Mouse (Mus musculus) neutrophil, adult 59 days (primary cell): ENCODE measurements around the gene Tut1. TPM values are rescaled to one million over a fixed set of nuclear protein-coding genes. Genes with fewer than 3 reads are reported as not detected.

Experiments used
- total RNA-seq, 2 experiments: library from RNA; stranded (reverse); gene quantifications; 1 replicate in 1 of 2; 2 replicates in 1 of 2; pipeline ENCODE4 v1.2.4; 2023

Gene Tut1
- total RNA-seq = 1 to 10 TPM; 6.4 to 9.1 TPM

GRCm38 (mm10) chr19:8953135-8954039 lies at the start of gene Tut1:
Gene Tut1 (plus strand): TSS chr19:8953847.

GRCm38 (mm10) chr19:8920073-8920736 lies 33.4 kb upstream of the Tut1 start, which contains the start of gene B3gat3:
Gene B3gat3 (plus strand): TSS chr19:8920374.

GRCm38 (mm10) chr19:8929224-8930088 lies 24.2 kb upstream of the Tut1 start, which contains the start of the genes Rom1 and Eml3:
Gene Rom1 (minus strand): TSS chr19:8929356.
Gene Eml3 (plus strand): TSS chr19:8929552.

GRCm38 (mm10) chr19:8941515-8942217 lies 12.0 kb upstream of the Tut1 start, which contains the start of gene Mta2:
Gene Mta2 (plus strand): TSS chr19:8941875.

GRCm38 (mm10) chr19:8966590-8967372 lies 13.1 kb downstream of the Tut1 start, which contains the start of gene Eef1g:
Gene Eef1g (plus strand): TSS chr19:8967041.

GRCm38 (mm10) chr19:8989066-8989566 lies 35.5 kb downstream of the Tut1 start, which contains the start of gene Ahnak:
Gene Ahnak (plus strand): TSS chr19:8989284.

Other genes starting within 250 kb of the Tut1 start
- 100 to 1,000 TPM; 121 to 124 TPM for gene Slc3a2, start 230.5 kb upstream of the Tut1 start, total RNA-seq
- 10 to 100 TPM; 20.6 to 29.3 TPM for gene Wdr74, start 218.0 kb upstream of the Tut1 start, total RNA-seq
- gene 1700092M07Rik, start 213.1 kb upstream of the Tut1 start, total RNA-seq = 1 to 10 TPM in 1 of 2 experiments, not detected in 1; 2.8 TPM
- 100 to 1,000 TPM; 125 to 152 TPM for gene Stx5a, start 212.4 kb upstream of the Tut1 start, total RNA-seq
- gene Nxf1, start 196.8 kb upstream of the Tut1 start, total RNA-seq = 100 to 1,000 TPM; 133 to 147 TPM
- 10 to 100 TPM; 20.5 to 24.1 TPM for gene Tmem223, start 182.9 kb upstream of the Tut1 start, total RNA-seq
- gene Tmem179b, start 179.4 kb upstream of the Tut1 start, total RNA-seq = 10 to 100 TPM; 75.5 to 83.0 TPM
- 10 to 100 TPM; 11.3 to 11.5 TPM for gene Taf6l, start 167.4 kb upstream of the Tut1 start, total RNA-seq
- 10 to 100 TPM; 45.1 to 45.9 TPM for gene Polr2g, start 155.3 kb upstream of the Tut1 start, total RNA-seq
- gene Zbtb3, start 151.3 kb upstream of the Tut1 start, total RNA-seq = under 1 TPM; 0.79 to 0.98 TPM
- 10 to 100 TPM; 20.3 to 24.7 TPM for gene Ttc9c, start 134.5 kb upstream of the Tut1 start, total RNA-seq
- 10 to 100 TPM; 89.7 to 97.5 TPM for gene Hnrnpul2, start 133.8 kb upstream of the Tut1 start, total RNA-seq
- 1 to 10 TPM; 3.5 to 7.8 TPM for gene AC129217.1, start 124.1 kb upstream of the Tut1 start, total RNA-seq
- gene Bscl2, start 116.4 kb upstream of the Tut1 start, total RNA-seq = 10 to 100 TPM; 55.1 to 64.1 TPM
- gene Gng3, start 114.7 kb upstream of the Tut1 start, total RNA-seq = not detected
- under 1 TPM; 0.20 to 0.36 TPM for gene Lrrn4cl, start 103.1 kb upstream of the Tut1 start, total RNA-seq
- gene Ubxn1, start 82.4 kb upstream of the Tut1 start, total RNA-seq = 10 to 100 TPM; 92.5 to 99.0 TPM
- 10 to 100 TPM; 19.7 to 21.0 TPM for gene Uqcc3, start 72.9 kb upstream of the Tut1 start, total RNA-seq
- 10 to 100 TPM in 1 of 2 experiments, 1 to 10 TPM in 1; 9.9 to 17.6 TPM for gene Lbhd1, start 70.1 kb upstream of the Tut1 start, total RNA-seq
- gene Gm49403, start 69.9 kb upstream of the Tut1 start, total RNA-seq = not detected
- 10 to 100 TPM; 20.5 to 27.8 TPM for gene 1810009A15Rik, start 65.0 kb upstream of the Tut1 start, total RNA-seq
- gene Gm49416, start 64.9 kb upstream of the Tut1 start, total RNA-seq = 1 to 10 TPM; 6.1 to 8.2 TPM
- gene Ints5, start 60.8 kb upstream of the Tut1 start, total RNA-seq = 10 to 100 TPM; 13.2 to 14.3 TPM
- 10 to 100 TPM; 79.7 to 91.5 TPM for gene Ganab, start 55.8 kb upstream of the Tut1 start, total RNA-seq
- gene B3gat3, start 33.5 kb upstream of the Tut1 start, total RNA-seq = 10 to 100 TPM; 39.9 to 45.3 TPM
- gene Rom1, start 24.5 kb upstream of the Tut1 start, total RNA-seq = 1 to 10 TPM; 1.3 to 2.3 TPM
- 10 to 100 TPM; 48.3 to 52.7 TPM for gene Eml3, start 24.3 kb upstream of the Tut1 start, total RNA-seq
- gene Mta2, start 12.0 kb upstream of the Tut1 start, total RNA-seq = 100 to 1,000 TPM; 103 to 115 TPM
- gene Eef1g, start 13.2 kb downstream of the Tut1 start, total RNA-seq = 100 to 1,000 TPM; 127 to 130 TPM
- gene Ahnak, start 35.4 kb downstream of the Tut1 start, total RNA-seq = 100 to 1,000 TPM; 348 to 529 TPM
- gene Scgb1a1, start 134.1 kb downstream of the Tut1 start, total RNA-seq = not detected
- 10 to 100 TPM in 1 of 2 experiments, 1 to 10 TPM in 1; 9.0 to 10.5 TPM for gene Asrgl1, start 181.8 kb downstream of the Tut1 start, total RNA-seq